ENCODE assay signal across 14 mouse cellular contexts in the genomic region with DNA sequence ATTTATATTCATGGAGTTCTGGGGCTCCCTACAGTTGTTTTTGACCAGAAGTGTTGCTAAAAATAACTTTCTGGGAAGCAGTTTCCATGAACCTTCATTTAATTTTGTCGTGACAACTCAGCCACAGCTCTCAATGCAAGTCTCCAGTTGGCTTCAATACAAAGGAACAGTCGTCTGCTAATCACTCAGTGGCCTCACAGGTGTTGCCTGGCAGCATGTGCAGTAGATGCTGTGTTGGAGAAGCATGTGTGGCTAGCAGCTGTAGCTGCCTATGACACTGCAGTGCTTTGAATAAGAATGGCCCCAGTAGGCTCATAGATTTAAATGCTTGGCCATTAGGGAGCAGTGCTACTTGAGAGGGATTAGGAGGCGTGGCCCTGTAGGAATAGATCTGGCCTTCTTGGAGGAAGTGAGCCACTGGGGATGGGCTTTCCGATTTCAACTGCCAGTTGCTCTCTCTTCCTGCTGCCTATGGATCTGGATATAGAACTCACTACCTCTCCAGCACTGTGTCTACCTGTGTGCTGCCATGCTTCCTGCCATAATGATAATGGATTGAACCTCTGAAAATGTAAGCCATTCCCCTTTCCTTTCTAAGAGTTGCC.
DNase-seq lines count a peak whose midpoint lies in the region; ATAC-seq lines count a peak whose summit lies in the region.
"Had no signal": no experiment of that assay in that cellular context is flagged by ENCODE, and none has a peak within 500 bp of the region (broad histone marks: within the 10 kb centered on the region; RNA-seq: fewer than 3 reads in every experiment).

No protein-coding gene starts in this region.

- no peak overlapping the region for H3K4me2 ChIP-seq in heart, embryonic 11.5 days
- H3K4me2 ChIP-seq in lung, embryonic 16.5 days (ENCODE audit: low read depth, low read length): no peak overlapping the region
- no peak overlapping the region for H3K4me2 ChIP-seq in embryonic facial prominence, embryonic 13.5 days
- H3K4me2 ChIP-seq in limb, embryonic 13.5 days (replicated peaks): no peak overlapping the region

- H3K27ac ChIP-seq in heart, embryonic 11.5 days (ENCODE audit: low read depth, low read length): peak overlapping the region; percentile 29; the same call in 1 of the 2 replicates
- peak overlapping the region; percentile 76; the same call in 1 of the 2 replicates for H3K27ac ChIP-seq in lung, embryonic 16.5 days (ENCODE audit: low read length)
- peak overlapping the region; percentile 95 for H3K27ac ChIP-seq in embryonic facial prominence, embryonic 13.5 days
- no peak overlapping the region; the same call in 1 of the 2 replicates for H3K27ac ChIP-seq in limb, embryonic 13.5 days

- H3K27me3 ChIP-seq in heart, embryonic 11.5 days (ENCODE audit: control insufficient read depth, insufficient read depth, low read length): no peaks in the 10 kb centered on the region
- H3K27me3 ChIP-seq in lung, embryonic 16.5 days (ENCODE audit: control insufficient read depth, insufficient read depth, low read depth, low read length): no peaks in the 10 kb centered on the region
- no peaks in the 10 kb centered on the region for H3K27me3 ChIP-seq in embryonic facial prominence, embryonic 13.5 days
- no peaks in the 10 kb centered on the region for H3K27me3 ChIP-seq in limb, embryonic 13.5 days
- H3K27me3 ChIP-seq: Patski had no signal

- WGBS in heart, embryonic 11.5 days (ENCODE audit: insufficient replicate concordance): 61% methylated on average over 4 of the region's 4 CpGs
- 59% methylated on average over 4 of the region's 4 CpGs for WGBS in lung, embryonic 16.5 days
- 66% methylated on average over 4 of the region's 4 CpGs for WGBS in embryonic facial prominence, embryonic 13.5 days
- 38% methylated on average over 4 of the region's 4 CpGs for WGBS in limb, embryonic 13.5 days

- H3K9ac ChIP-seq in heart, embryonic 11.5 days (ENCODE audit: low read depth, low read length): no peak overlapping the region
- no peak overlapping the region for H3K9ac ChIP-seq in lung, embryonic 16.5 days (ENCODE audit: low read length)
- H3K9ac ChIP-seq in embryonic facial prominence, embryonic 13.5 days: no peak overlapping the region
- H3K9ac ChIP-seq in limb, embryonic 13.5 days: no peak overlapping the region

- H3K36me3 ChIP-seq in heart, embryonic 11.5 days (ENCODE audit: control insufficient read depth, insufficient read depth, low read length): no peaks in the 10 kb centered on the region
- no peaks in the 10 kb centered on the region for H3K36me3 ChIP-seq in lung, embryonic 16.5 days (ENCODE audit: control insufficient read depth, insufficient read depth, low read length)
- no peaks in the 10 kb centered on the region for H3K36me3 ChIP-seq in embryonic facial prominence, embryonic 13.5 days
- H3K36me3 ChIP-seq in limb, embryonic 13.5 days: no peaks in the 10 kb centered on the region

- DNase-seq in heart, postnatal 36 days: no peak
- DNase-seq in lung, postnatal 14 days: no peak
- DNase-seq in cerebellum, adult 11-12 months: no peak
- DNase-seq in cerebellum, adult 18-20 months: no peak
- DNase-seq: cerebellum, adult 8-10 months; gastrocnemius, postnatal 14 days; right cerebral cortex, adult 18-20 months; thymus, postnatal 4 days had no signal

- no peaks in the 10 kb centered on the region; the same call in 1 of the 2 replicates for H3K9me3 ChIP-seq in heart, embryonic 11.5 days (replicated peaks; ENCODE audit: control insufficient read depth, low read length)
- no peaks in the 10 kb centered on the region for H3K9me3 ChIP-seq in lung, embryonic 16.5 days (ENCODE audit: control insufficient read depth, low read length)
- no peaks in the 10 kb centered on the region for H3K9me3 ChIP-seq in embryonic facial prominence, embryonic 13.5 days
- peaks cover 3% of the 10 kb centered on the region for H3K9me3 ChIP-seq in limb, embryonic 13.5 days

- no peak overlapping the region for H3K4me3 ChIP-seq in heart, embryonic 11.5 days (ENCODE audit: low read depth, low read length)
- no peak overlapping the region for H3K4me3 ChIP-seq in lung, embryonic 16.5 days (ENCODE audit: low read length)
- H3K4me3 ChIP-seq in embryonic facial prominence, embryonic 13.5 days: no peak overlapping the region
- H3K4me3 ChIP-seq in limb, embryonic 13.5 days: no peak overlapping the region
- H3K4me3 ChIP-seq: erythroblast, embryonic 14.5 days had no signal

- ATAC-seq in heart, embryonic 11.5 days (replicated peaks; ENCODE audit: insufficient number of reproducible peaks, low FRiP score, low TSS enrichment): no peak
- 0 out of 2 replicates have a peak, but pooled peaks have one; percentile 18 for ATAC-seq in lung, embryonic 16.5 days (ENCODE audit: low read depth)
- ATAC-seq in embryonic facial prominence, embryonic 13.5 days (ENCODE audit: insufficient number of reproducible peaks, insufficient read depth, low FRiP score, low TSS enrichment, low read depth): no peak
- peak; percentile 74; the same call in 1 of the 2 replicates for ATAC-seq in limb, embryonic 13.5 days (ENCODE audit: low FRiP score, low read depth)
- ATAC-seq: Patski had no signal

- intact Hi-C loops in heart, postnatal 36 days (cut with DNase I): no loop called here

- H3K4me1 ChIP-seq in heart, embryonic 11.5 days (ENCODE audit: control insufficient read depth, insufficient read depth, low read length): peaks cover 17% of the 10 kb centered on the region
- H3K4me1 ChIP-seq in lung, embryonic 16.5 days (replicated peaks; ENCODE audit: control insufficient read depth, insufficient read depth, low read length): peaks cover 19% of the 10 kb centered on the region
- peaks cover 23% of the 10 kb centered on the region for H3K4me1 ChIP-seq in embryonic facial prominence, embryonic 13.5 days
- peaks cover 29% of the 10 kb centered on the region for H3K4me1 ChIP-seq in limb, embryonic 13.5 days

Comparison
In these comparisons a context has a peak if more than half of its experiments do, and no peak if none do; other contexts are left out.
1. ATAC-seq: peak in lung, embryonic 16.5 days (single experiment) and limb, embryonic 13.5 days (single experiment); none in heart, embryonic 11.5 days (single experiment) and embryonic facial prominence, embryonic 13.5 days (single experiment).